Mouse (Mus musculus): Measurements from ENCODE around the gene Tax1bp3. TPM values are rescaled to one million over a fixed set of nuclear protein-coding genes. Genes with fewer than 3 reads are reported as not detected.

Gene Tax1bp3
- total and polyA plus RNA-seq, 3 experiments = 2.6 to 3.3 (median 2.8) TPM

DNA sequence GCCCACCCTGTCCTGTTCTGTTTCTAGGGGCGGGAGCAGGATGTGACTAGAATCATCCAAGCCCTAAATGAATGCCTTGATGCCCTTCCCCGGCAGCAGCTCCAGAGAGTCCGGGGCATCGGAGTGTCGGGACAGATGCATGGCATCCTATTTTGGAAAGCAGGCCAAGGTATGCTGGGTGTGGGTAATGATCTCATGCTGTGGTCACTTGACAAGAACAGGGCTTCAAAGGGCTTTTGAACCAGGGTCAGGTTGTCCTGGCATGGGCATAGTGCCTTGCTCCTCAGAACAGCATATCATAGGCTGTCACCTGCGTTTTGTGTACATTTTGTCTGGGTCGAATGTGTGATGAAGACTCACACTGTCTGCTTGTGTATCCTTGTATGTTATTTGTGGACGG lies 27.0 kb downstream of the Tax1bp3 start:
- H3K4me1 ChIP-seq (ENCODE audit: control insufficient read depth in 1 of 2, insufficient read depth in 2 of 2) = peaks cover 4 to 16% of the 10 kb centered on the region in 2 experiments; a peak in 3 of 4 replicates
- no peak overlapping the region for H3K4me2 ChIP-seq (ENCODE audit: insufficient read depth, low read depth, poor library complexity, severe bottlenecking)
- no peak overlapping the region for H3K9ac ChIP-seq (ENCODE audit: insufficient read depth, low read depth)
- H3K4me3 ChIP-seq (replicated peaks in 1 of 3; ENCODE audit: low read depth in 2 of 3, low read length in 2 of 3, poor library complexity in 1 of 3) = no peak overlapping the region
- TF ChIP-seq MXI1 (IDR thresholded peaks at IDR 0.05; ENCODE audit: low read depth, low read length) (no peak), PAX5 (IDR thresholded peaks at IDR 0.05; ENCODE audit: low read length) (no peak), CHD1 (IDR thresholded peaks at IDR 0.05; ENCODE audit: low read depth, low read length) (no peak), RCOR1 (conservative IDR thresholded peaks at IDR 0.05; ENCODE audit: low read depth, low read length) (no peak), USF2 (conservative IDR thresholded peaks at IDR 0.05; ENCODE audit: low read depth, low read length) (no peak), POLR2AphosphoS2 (IDR thresholded peaks at IDR 0.05; ENCODE audit: low read depth, low read length) (no peak), JUN (IDR thresholded peaks at IDR 0.05; ENCODE audit: insufficient read depth, low read depth, low read length) (no peak), UBTF (IDR thresholded peaks at IDR 0.05; ENCODE audit: low read depth, low read length) (no peak), ZKSCAN1 (IDR thresholded peaks at IDR 0.05; ENCODE audit: borderline replicate concordance, low read depth, low read length) (no peak), ELF1 (IDR thresholded peaks at IDR 0.05; ENCODE audit: low read depth, low read length) (no peak), HCFC1 (IDR thresholded peaks at IDR 0.05; ENCODE audit: low read depth, low read length) (no peak), BHLHE40 (IDR thresholded peaks at IDR 0.05; ENCODE audit: low read depth, low read length) (no peak), GABPA (IDR thresholded peaks at IDR 0.05; ENCODE audit: insufficient replicate concordance, low read depth, low read length) (no peak), IRF4 (IDR thresholded peaks at IDR 0.05; ENCODE audit: low read depth, low read length) (no peak), TCF12 (IDR thresholded peaks at IDR 0.05; ENCODE audit: low read depth, low read length) (no peak)
- in situ Hi-C loops (cut with MboI; ENCODE audit: low pct_ligation_motif_present, low pct_unique_long_range_greater_than_20kb, low sequenced_read_pairs) (no loop called here), dilution Hi-C loops (cut with MboI; ENCODE audit: extremely low pct_ligation_motif_present, extremely low pct_unique_long_range_greater_than_20kb, low sequenced_read_pairs) (no loop called here)
- H3K9me3 ChIP-seq (replicated peaks; ENCODE audit: low read length) = peaks cover 2% of the 10 kb centered on the region
- no peak overlapping the region for H3K27ac ChIP-seq (ENCODE audit: insufficient read depth, low read depth)
- no peaks in the 10 kb centered on the region for H3K36me3 ChIP-seq (replicated peaks in 1 of 2; ENCODE audit: control insufficient read depth in 1 of 2, insufficient read depth in 1 of 2, low read length in 1 of 2)
- H3K79me2 ChIP-seq (replicated peaks; ENCODE audit: control insufficient read depth, extremely low read depth, insufficient read depth, poor library complexity, severe bottlenecking) = no peaks in the 10 kb centered on the region
- no peak for DNase-seq (ENCODE audit: extremely low read depth)
- peaks cover 2% of the 10 kb centered on the region for H3K27me3 ChIP-seq (replicated peaks)

DNA sequence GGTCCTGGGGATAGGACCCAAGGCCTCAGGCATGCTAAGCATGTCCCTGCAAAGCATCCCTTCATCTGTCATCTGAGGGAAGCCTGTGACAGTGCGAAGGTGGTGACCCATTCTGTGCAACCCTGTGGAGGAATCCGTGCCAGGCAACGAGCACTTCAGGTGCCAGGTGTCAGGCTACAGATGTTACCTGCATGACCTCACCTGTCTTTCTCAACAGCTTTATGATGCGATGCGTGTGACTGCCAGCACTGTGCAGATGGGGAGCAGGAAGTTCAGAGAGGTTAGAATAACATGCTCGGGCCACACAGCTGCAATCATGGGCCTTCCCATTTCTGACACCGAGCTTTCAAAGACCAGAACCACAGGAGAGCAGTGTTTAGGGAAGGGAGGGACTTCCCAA lies 28.3 kb downstream of the Tax1bp3 start:
- H3K4me3 ChIP-seq (replicated peaks in 1 of 3; ENCODE audit: low read depth in 2 of 3, low read length in 2 of 3, poor library complexity in 1 of 3) = no peak overlapping the region
- no peak overlapping the region for H3K27ac ChIP-seq (ENCODE audit: insufficient read depth, low read depth)
- no peak overlapping the region for H3K4me2 ChIP-seq (ENCODE audit: insufficient read depth, low read depth, poor library complexity, severe bottlenecking)
- DNase-seq (ENCODE audit: extremely low read depth) = no peak
- TF ChIP-seq ELF1 (IDR thresholded peaks at IDR 0.05; ENCODE audit: low read depth, low read length) (no peak), SIN3A (IDR thresholded peaks at IDR 0.05; ENCODE audit: low read length) (no peak), SMC3 (IDR thresholded peaks at IDR 0.05; ENCODE audit: low read depth, low read length) (no peak), UBTF (IDR thresholded peaks at IDR 0.05; ENCODE audit: low read depth, low read length) (no peak), ZMIZ1 (IDR thresholded peaks at IDR 0.05; ENCODE audit: low read depth, low read length) (no peak), TCF12 (IDR thresholded peaks at IDR 0.05; ENCODE audit: low read depth, low read length) (no peak), MYC (IDR thresholded peaks at IDR 0.05; ENCODE audit: low read depth, low read length) (no peak), NRF1 (IDR thresholded peaks at IDR 0.05; ENCODE audit: low read depth, low read length) (no peak), MAX (IDR thresholded peaks at IDR 0.05; ENCODE audit: low read length) (no peak), MAZ (IDR thresholded peaks at IDR 0.05; ENCODE audit: low read depth, low read length) (no peak), ZNF384 (IDR thresholded peaks at IDR 0.05; ENCODE audit: low read depth, low read length) (no peak), JUN (IDR thresholded peaks at IDR 0.05; ENCODE audit: insufficient read depth, low read depth, low read length) (no peak), MXI1 (IDR thresholded peaks at IDR 0.05; ENCODE audit: low read depth, low read length) (no peak), RAD21 (IDR thresholded peaks at IDR 0.05; ENCODE audit: low read depth, low read length) (no peak), CTCF (conservative IDR thresholded peaks at IDR 0.05 in 1 of 2, IDR thresholded peaks at IDR 0.05 in 1 of 2; ENCODE audit: low read depth in 2 of 2, low read length in 2 of 2) (no peak), E2F4 (IDR thresholded peaks at IDR 0.05; ENCODE audit: insufficient replicate concordance, low read depth, low read length) (no peak), BHLHE40 (IDR thresholded peaks at IDR 0.05; ENCODE audit: low read depth, low read length) (no peak)
- no peaks in the 10 kb centered on the region for H3K79me2 ChIP-seq (replicated peaks; ENCODE audit: control insufficient read depth, extremely low read depth, insufficient read depth, poor library complexity, severe bottlenecking)
- H3K9ac ChIP-seq (ENCODE audit: insufficient read depth, low read depth) = no peak overlapping the region
- peaks cover 2% of the 10 kb centered on the region for H3K9me3 ChIP-seq (replicated peaks; ENCODE audit: low read length)
- dilution Hi-C loops (cut with MboI; ENCODE audit: extremely low pct_ligation_motif_present, extremely low pct_unique_long_range_greater_than_20kb, low sequenced_read_pairs) = no loop called here
- peaks cover 2% of the 10 kb centered on the region for H3K27me3 ChIP-seq (replicated peaks)
- H3K36me3 ChIP-seq (replicated peaks in 1 of 2; ENCODE audit: control insufficient read depth in 1 of 2, insufficient read depth in 1 of 2, low read length in 1 of 2) = no peaks in the 10 kb centered on the region
- H3K4me1 ChIP-seq (ENCODE audit: control insufficient read depth in 1 of 2, insufficient read depth in 2 of 2) = peaks cover 4 to 9% of the 10 kb centered on the region in 2 experiments; a peak in 3 of 4 replicates
- in situ Hi-C loops (cut with MboI; ENCODE audit: low pct_ligation_motif_present, low pct_unique_long_range_greater_than_20kb, low sequenced_read_pairs) = no loop called here
